Mouse (Mus musculus): Measurements from ENCODE around the gene Scamp2. TPM values are rescaled to one million over a fixed set of nuclear protein-coding genes. Genes with fewer than 3 reads are reported as not detected.
A peak's percentile ranks its signal among the peaks of the same experiment; 100 is the strongest.

Gene Scamp2
- polyA plus RNA-seq, 1 experiment from 2014 or later, result 54.2 TPM

DNA sequence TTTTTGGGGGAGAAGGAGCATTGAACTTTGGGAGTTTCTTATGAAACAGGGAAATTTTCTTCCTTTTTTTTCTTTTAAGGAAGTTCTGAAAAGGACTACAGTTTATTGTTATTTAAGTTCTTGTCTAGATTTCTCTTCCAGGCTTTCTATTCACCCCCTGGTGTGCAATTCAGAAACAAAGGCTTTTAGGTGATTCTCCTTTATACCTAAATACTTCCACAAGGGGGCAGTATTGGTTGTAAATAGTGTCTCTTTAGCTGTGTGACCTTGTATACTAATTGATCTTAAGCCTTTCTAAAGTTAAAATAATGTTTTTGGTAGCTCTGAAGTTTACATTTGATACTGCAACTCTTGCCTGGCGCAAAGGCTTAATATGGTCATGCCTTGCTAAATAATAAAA is 37.0 kb upstream of the Scamp2 start:
- ATAC-seq (ENCODE audit: insufficient read depth), result no peak
- Histone ChIP-seq H3K36me3 (ENCODE audit: insufficient read depth) (no peaks in the 10 kb centered on the region), H3K9ac (no peak overlapping the region), H3K9me3 (ENCODE audit: low read depth, low read length) (no peaks in the 10 kb centered on the region), H3K4me3 (ENCODE audit: low read depth, low read length) (no peak overlapping the region), H3K4me1 (ENCODE audit: insufficient read depth) (no peaks in the 10 kb centered on the region; the same call in 1 of the 2 replicates), H3K27me3 (ENCODE audit: insufficient read depth, low read length) (no peaks in the 10 kb centered on the region), H3K4me2 (no peak overlapping the region), H3K27ac (ENCODE audit: low read depth) (no peak overlapping the region)
- peak; percentile 85 for DNase-seq
- 84% methylated on average over 1 of the region's 1 CpGs for WGBS
- TF ChIP-seq CTCF (IDR thresholded peaks at IDR 0.05; ENCODE audit: low read depth), result peak; percentile 65

- TF ChIP-seq CTCF (IDR thresholded peaks at IDR 0.05; ENCODE audit: low read depth), result no peak
These were observed 36.3 kb upstream of the Scamp2 start for GRCm38 (mm10) chr9:57524439-57524838.

GRCm38 (mm10) chr9:57525516-57525915 is 35.2 kb upstream of the Scamp2 start:
- TF ChIP-seq CTCF (IDR thresholded peaks at IDR 0.05; ENCODE audit: low read depth), result no peak
- Histone ChIP-seq H3K4me1 (ENCODE audit: insufficient read depth) (no peaks in the 10 kb centered on the region; the same call in 1 of the 2 replicates), H3K4me3 (ENCODE audit: low read depth, low read length) (no peak overlapping the region), H3K27ac (ENCODE audit: low read depth) (no peak overlapping the region), H3K36me3 (ENCODE audit: insufficient read depth) (peaks cover 13% of the 10 kb centered on the region), H3K4me2 (no peak overlapping the region), H3K9ac (no peak overlapping the region), H3K27me3 (ENCODE audit: insufficient read depth, low read length) (no peaks in the 10 kb centered on the region), H3K9me3 (ENCODE audit: low read depth, low read length) (no peaks in the 10 kb centered on the region)
- no peak for DNase-seq
- ATAC-seq (ENCODE audit: insufficient read depth), result no peak
- 53% methylated on average over 2 of the region's 2 CpGs for WGBS

More at GRCm38 (mm10) chr9:57524439-57524838, 36.3 kb upstream of the Scamp2 start:
- Histone ChIP-seq H3K4me3 (ENCODE audit: low read depth, low read length) (no peak overlapping the region), H3K9ac (no peak overlapping the region), H3K4me2 (no peak overlapping the region), H3K27ac (ENCODE audit: low read depth) (no peak overlapping the region), H3K27me3 (ENCODE audit: insufficient read depth, low read length) (no peaks in the 10 kb centered on the region), H3K4me1 (ENCODE audit: insufficient read depth) (no peaks in the 10 kb centered on the region; the same call in 1 of the 2 replicates), H3K9me3 (ENCODE audit: low read depth, low read length) (no peaks in the 10 kb centered on the region), H3K36me3 (ENCODE audit: insufficient read depth) (peaks cover 6% of the 10 kb centered on the region; the same call in 1 of the 2 replicates)
- ATAC-seq (ENCODE audit: insufficient read depth), result no peak
- no peak for DNase-seq

GRCm38 (mm10) chr9:57526435-57526834 is 34.3 kb upstream of the Scamp2 start:
- Histone ChIP-seq H3K4me1 (ENCODE audit: insufficient read depth) (no peaks in the 10 kb centered on the region; the same call in 1 of the 2 replicates), H3K27ac (ENCODE audit: low read depth) (no peak overlapping the region), H3K4me3 (ENCODE audit: low read depth, low read length) (no peak overlapping the region), H3K4me2 (no peak overlapping the region), H3K36me3 (ENCODE audit: insufficient read depth) (peaks cover 20% of the 10 kb centered on the region), H3K27me3 (ENCODE audit: insufficient read depth, low read length) (no peaks in the 10 kb centered on the region), H3K9ac (no peak overlapping the region), H3K9me3 (ENCODE audit: low read depth, low read length) (no peaks in the 10 kb centered on the region)
- ATAC-seq (ENCODE audit: insufficient read depth) (no peak), DNase-seq (no peak)
- TF ChIP-seq CTCF (IDR thresholded peaks at IDR 0.05; ENCODE audit: low read depth), result no peak

DNA sequence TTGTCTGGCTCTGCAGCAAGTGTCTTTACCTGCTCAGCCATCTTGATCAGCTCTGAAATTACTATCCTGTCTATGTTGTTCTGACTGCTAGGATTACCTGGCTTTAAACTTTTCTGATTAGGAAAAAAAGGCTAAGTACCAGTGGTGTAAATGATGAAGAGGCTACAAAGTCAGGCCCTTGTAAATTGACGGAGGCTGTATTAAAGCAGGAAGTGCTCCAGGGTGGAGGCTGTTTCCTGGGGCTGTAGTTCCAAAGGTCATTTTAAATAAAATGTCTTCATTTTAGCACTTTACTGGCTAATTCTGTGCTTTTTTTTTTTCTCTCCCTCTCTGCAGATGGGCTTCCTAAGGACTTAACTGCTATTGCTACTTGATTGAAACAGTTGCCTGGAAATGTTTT is 28.8 kb upstream of the Scamp2 start:
- Histone ChIP-seq H3K27ac (ENCODE audit: low read depth) (no peak overlapping the region), H3K27me3 (ENCODE audit: insufficient read depth, low read length) (no peaks in the 10 kb centered on the region), H3K4me2 (no peak overlapping the region), H3K9ac (no peak overlapping the region), H3K4me1 (ENCODE audit: insufficient read depth) (no peaks in the 10 kb centered on the region), H3K4me3 (ENCODE audit: low read depth, low read length) (no peak overlapping the region), H3K9me3 (ENCODE audit: low read depth, low read length) (no peaks in the 10 kb centered on the region), H3K36me3 (ENCODE audit: insufficient read depth) (peaks cover 51% of the 10 kb centered on the region)
- ATAC-seq (ENCODE audit: insufficient read depth) (no peak), DNase-seq (no peak)
- WGBS, result 78% methylated on average over 1 of the region's 1 CpGs
- TF ChIP-seq CTCF (IDR thresholded peaks at IDR 0.05; ENCODE audit: low read depth), result no peak

- H3K4me2 ChIP-seq, result peak overlapping the region; percentile 86
- no peaks in the 10 kb centered on the region; the same call in 1 of the 2 replicates for H3K4me1 ChIP-seq (ENCODE audit: insufficient read depth)
- no peaks in the 10 kb centered on the region for H3K9me3 ChIP-seq (ENCODE audit: low read depth, low read length)
- peak overlapping the region; percentile 90; the same call in 1 of the 2 replicates for H3K4me3 ChIP-seq (ENCODE audit: low read depth, low read length)
- DNase-seq (no peak), ATAC-seq (ENCODE audit: insufficient read depth) (no peak)
- H3K27ac ChIP-seq (ENCODE audit: low read depth), result no peak overlapping the region
- WGBS, result 84% methylated on average over 5 of the region's 5 CpGs
- peaks cover 54% of the 10 kb centered on the region for H3K36me3 ChIP-seq (ENCODE audit: insufficient read depth)
- H3K27me3 ChIP-seq (ENCODE audit: insufficient read depth, low read length), result no peaks in the 10 kb centered on the region
- peak overlapping the region; percentile 92; the same call in 1 of the 2 replicates for H3K9ac ChIP-seq
- no peak for TF ChIP-seq CTCF (IDR thresholded peaks at IDR 0.05; ENCODE audit: low read depth)
These were observed 24.4 kb upstream of the Scamp2 start for GRCm38 (mm10) chr9:57536362-57536761.

DNA sequence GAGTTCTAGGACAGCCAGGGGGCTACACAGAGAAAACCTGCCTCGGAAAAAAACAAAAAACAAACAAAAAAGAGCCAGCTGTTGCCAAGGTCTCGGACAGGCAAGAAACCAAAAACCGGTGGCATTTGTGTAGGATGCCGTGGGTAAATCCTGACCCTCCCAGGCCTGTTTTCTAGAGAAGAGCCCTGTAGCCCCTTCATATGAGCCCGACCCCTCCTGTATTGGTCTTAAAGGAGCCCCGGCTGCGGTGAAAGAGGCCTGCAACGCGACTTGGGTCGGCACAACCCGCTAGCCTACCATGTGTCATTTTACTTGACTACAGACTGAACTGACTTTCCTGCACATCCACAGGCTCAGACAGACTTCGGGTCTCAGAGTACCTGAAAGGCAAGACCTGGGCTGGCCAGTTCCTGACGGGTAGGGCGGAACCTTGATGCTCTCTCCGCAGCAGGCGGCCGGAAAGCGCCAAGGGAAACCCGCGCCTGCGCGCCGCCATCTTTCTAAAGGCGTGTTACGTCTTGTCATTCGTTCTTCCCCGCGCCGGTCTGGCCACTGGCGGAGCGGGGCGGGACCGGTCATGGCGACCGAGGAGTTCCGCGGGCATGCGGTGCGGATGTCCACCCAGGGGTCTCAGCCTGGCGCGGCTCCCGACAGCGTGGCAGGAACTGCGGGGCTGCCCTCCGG is 23.6 kb upstream of the Scamp2 start, which contains the start of gene Fam219b:
TSS of gene Fam219b (plus strand) at position 485 of the 684 bp plus-strand sequence.
- H3K27me3 ChIP-seq (ENCODE audit: insufficient read depth, low read length), result no peaks in the 10 kb centered on the region
- WGBS, result 2% methylated on average over 45 of the region's 45 CpGs
- H3K9ac ChIP-seq, result peak within 1 kb of the TSS; percentile 92
- ATAC-seq (ENCODE audit: insufficient read depth), result peak; percentile 89
- peak within 1 kb of the TSS; percentile 84 for H3K27ac ChIP-seq (ENCODE audit: low read depth)
- H3K4me3 ChIP-seq (ENCODE audit: low read depth, low read length), result peak within 1 kb of the TSS; percentile 90
- peaks cover 53% of the 10 kb centered on the region for H3K36me3 ChIP-seq (ENCODE audit: insufficient read depth)
- peak; percentile 93 for DNase-seq
- no peaks in the 10 kb centered on the region for H3K9me3 ChIP-seq (ENCODE audit: low read depth, low read length)
- peak within 1 kb of the TSS; percentile 86 for H3K4me2 ChIP-seq
- H3K4me1 ChIP-seq (ENCODE audit: insufficient read depth), result no peaks in the 10 kb centered on the region; the same call in 1 of the 2 replicates
- TF ChIP-seq CTCF (IDR thresholded peaks at IDR 0.05; ENCODE audit: low read depth), result no peak
